Mouse (Mus musculus) ES-E14 (cell line): ENCODE data around the gene Gnl3. TPM values are rescaled to one million over a fixed set of nuclear protein-coding genes. Genes with fewer than 3 reads are reported as not detected.
A peak's percentile ranks its signal among the peaks of the same experiment; 100 is the strongest.

Experiments used
- DNase-seq: peaks from one replicate; pipeline ENCODE4 v3.0.0-alpha.2; 2013; ENCODE audit warnings: low read depth, low spot score
- H3K27ac ChIP-seq: 2 replicates; pipeline ENCODE4 v1.5.1; 2012; ENCODE audit warnings: low read depth, mild to moderate bottlenecking, low read length, moderate library complexity, mixed read lengths; ENCODE audit not compliant: poor library complexity, insufficient read depth, severe bottlenecking
- H3K36me3 ChIP-seq: 2 replicates; pipeline ENCODE4 v1.6.1; 2012; ENCODE audit warnings: mild to moderate bottlenecking, low read length, moderate library complexity, mixed read lengths; ENCODE audit not compliant: control insufficient read depth, poor library complexity, insufficient read depth, severe bottlenecking
- H3K4me1 ChIP-seq, 2 experiments: fragments of 150-350 bp in 1 of 2; sonication (generic) in 1 of 2; 2 replicates each; pipeline ENCODE4 v1.6.1; 2012; ENCODE audit warnings: low read length in 2 of 2, mild to moderate bottlenecking in 1 of 2, mixed read lengths in 1 of 2; ENCODE audit not compliant: control insufficient read depth in 2 of 2, insufficient read depth in 2 of 2, poor library complexity in 1 of 2
- H3K4me3 ChIP-seq, 2 experiments: fragments of 150-350 bp in 1 of 2; sonication (generic) in 1 of 2; 2 replicates each; pipeline ENCODE4 v1.5.1; 2012; ENCODE audit warnings: low read length in 2 of 2, low read depth in 1 of 2, mild to moderate bottlenecking in 1 of 2, mixed read lengths in 1 of 2; ENCODE audit not compliant: insufficient read depth in 1 of 2, poor library complexity in 1 of 2, severe bottlenecking in 1 of 2
- H3K9ac ChIP-seq: 2 replicates; pipeline ENCODE4 v1.6.1; 2012; ENCODE audit warnings: low read depth, mild to moderate bottlenecking, low read length, mixed read lengths; ENCODE audit not compliant: poor library complexity, insufficient read depth, severe bottlenecking
- H3K9me3 ChIP-seq: fragments of 150-350 bp; sonication (generic); 2 replicates; pipeline ENCODE4 v1.6.1; 2012; ENCODE audit warnings: low read depth, mild to moderate bottlenecking, low read length; ENCODE audit not compliant: control insufficient read depth, insufficient read depth
- CHD2 ChIP-seq: IDR thresholded peaks from 2 replicates; pipeline ENCODE4 v1.6.1; 2014; ENCODE audit warnings: mild to moderate bottlenecking, low read depth, low read length, inconsistent platforms
- HCFC1 ChIP-seq: IDR thresholded peaks from 2 replicates; pipeline ENCODE4 v1.6.1; 2012; ENCODE audit warnings: low read length, inconsistent platforms, borderline replicate concordance; ENCODE audit not compliant: insufficient read depth
- MAFK ChIP-seq: IDR thresholded peaks from 2 replicates; pipeline ENCODE4 v1.6.1; 2014; ENCODE audit warnings: mild to moderate bottlenecking, low read depth, low read length, inconsistent platforms; ENCODE audit not compliant: insufficient read depth
- ZC3H11A ChIP-seq: IDR thresholded peaks from 2 replicates; pipeline ENCODE4 v1.6.1; 2012; ENCODE audit warnings: low read depth, mild to moderate bottlenecking, inconsistent platforms, low read length, borderline replicate concordance
- ZNF384 ChIP-seq: IDR thresholded peaks from 2 replicates; pipeline ENCODE4 v1.6.1; 2012; ENCODE audit warnings: low read depth, low read length, inconsistent platforms
- in situ Hi-C, 2 experiments: fragments of 600-800 bp; cut with MboI; formaldehyde crosslinking; loops; one replicate each; pipeline ENCODE4 v1.15.1; 2025; ENCODE audit warnings: low sequenced_read_pairs in 2 of 2, inconsistent platforms in 1 of 2; ENCODE audit not compliant: unreplicated experiment in 2 of 2
- total RNA-seq: library from RNA; depleted of rRNA; stranded (reverse); fragments of 300-350 nt; gene quantifications from 2 replicates; pipeline ENCODE4 v1.2.3, GENCODE M21; 2012

The Gnl3 gene
- total RNA-seq, 1 experiment, result 377 TPM

DNA sequence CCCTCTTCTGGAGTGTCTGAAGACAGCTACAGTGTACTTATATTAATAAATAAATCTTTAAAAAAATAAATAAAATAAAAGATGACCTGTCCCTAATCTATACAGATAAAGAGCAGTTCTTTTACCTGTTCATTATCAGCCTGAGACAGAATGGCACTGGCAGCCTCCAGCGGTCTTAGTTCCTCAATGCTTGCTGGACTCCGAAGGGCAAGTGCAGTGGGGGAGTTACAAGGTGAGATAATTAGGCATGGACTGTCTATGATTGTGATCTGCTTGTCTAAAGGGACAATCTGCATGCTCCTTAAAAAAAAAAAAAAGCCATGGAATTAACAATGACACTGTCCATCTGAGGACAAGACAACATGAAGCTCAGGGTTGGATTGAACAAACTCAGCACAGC, 5.0 kb downstream of the Gnl3 start:
- TF ChIP-seq HCFC1, result no peak
- no peak for TF ChIP-seq ZNF384
- TF ChIP-seq ZC3H11A, result no peak
- TF ChIP-seq CHD2, result no peak
- no peak for TF ChIP-seq MAFK
- no peak overlapping the region for H3K4me3 ChIP-seq
- no peak for DNase-seq
- H3K36me3 ChIP-seq, result peaks cover 56% of the 10 kb centered on the region
- in situ Hi-C loops, result no loop called here
- no peak overlapping the region for H3K27ac ChIP-seq
- no peaks in the 10 kb centered on the region for H3K9me3 ChIP-seq
- no peak overlapping the region for H3K9ac ChIP-seq
- peaks cover 3 to 4% of the 10 kb centered on the region in 2 experiments; a peak in 3 of 4 replicates for H3K4me1 ChIP-seq

- no peaks in the 10 kb centered on the region for H3K9me3 ChIP-seq
- H3K9ac ChIP-seq, result no peak overlapping the region
- H3K4me1 ChIP-seq, result peaks cover 0 to 3% of the 10 kb centered on the region in 2 experiments; a peak in 2 of 4 replicates
- TF ChIP-seq HCFC1 (no peak), CHD2 (0 out of 2 replicates have a peak, but pooled peaks have one; percentile 54)
- DNase-seq, result no peak
- in situ Hi-C loops, result no loop called here
- peaks cover 46% of the 10 kb centered on the region for H3K36me3 ChIP-seq
- no peak overlapping the region for H3K27ac ChIP-seq
- H3K4me3 ChIP-seq, result no peak overlapping the region
Observed at GRCm38 (mm10) chr14:31011588-31011987, 7.4 kb downstream of the Gnl3 start.

- H3K9me3 ChIP-seq, result no peaks in the 10 kb centered on the region
- no peak overlapping the region for H3K4me3 ChIP-seq
- peaks cover 8% of the 10 kb centered on the region for H3K36me3 ChIP-seq
- TF ChIP-seq MAFK (no peak), ZC3H11A (no peak), CHD2 (no peak), ZNF384 (no peak), HCFC1 (no peak)
- H3K4me1 ChIP-seq, result peaks cover 0 to 3% of the 10 kb centered on the region in 2 experiments; a peak in 1 of 4 replicates
- H3K9ac ChIP-seq, result no peak overlapping the region
- H3K27ac ChIP-seq, result no peak overlapping the region
- in situ Hi-C loops, result no loop called here
- no peak for DNase-seq
Observed at GRCm38 (mm10) chr14:31006779-31007178, 12.2 kb downstream of the Gnl3 start.

DNA sequence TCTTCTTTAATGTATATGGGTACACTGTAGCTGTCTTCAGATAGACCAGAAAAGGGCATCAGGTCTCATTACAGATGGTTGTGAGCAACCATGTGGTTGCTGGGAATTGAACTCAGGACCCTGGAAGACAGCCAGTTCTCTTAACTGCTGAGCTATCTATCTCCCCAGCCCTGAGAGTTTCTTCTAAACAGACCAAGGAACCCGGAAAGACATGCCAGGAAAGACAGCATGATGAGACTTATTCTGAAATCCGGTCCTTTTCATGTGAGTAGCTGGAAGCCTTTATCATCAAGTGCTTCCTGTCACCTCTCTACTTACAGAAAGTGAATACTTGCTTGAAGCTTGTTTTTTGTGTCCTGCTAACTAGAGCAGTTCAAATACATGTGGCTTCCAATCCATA, 14.4 kb downstream of the Gnl3 start:
- Histone ChIP-seq H3K9me3 (no peaks in the 10 kb centered on the region), H3K27ac (no peak overlapping the region), H3K4me3 (no peak overlapping the region), H3K36me3 (peaks cover 4% of the 10 kb centered on the region; the same call in 1 of the 2 replicates), H3K9ac (no peak overlapping the region), H3K4me1 (peaks cover 0 to 3% of the 10 kb centered on the region in 2 experiments; a peak in 1 of 4 replicates)
- DNase-seq, result no peak
- in situ Hi-C loops, result no loop called here
- TF ChIP-seq CHD2, result no peak
- TF ChIP-seq ZNF384, result no peak
- no peak for TF ChIP-seq MAFK
- no peak for TF ChIP-seq ZC3H11A
- no peak for TF ChIP-seq HCFC1
